Mouse (Mus musculus): ENCODE measurements around the gene Ythdf2. TPM values are rescaled to one million over a fixed set of nuclear protein-coding genes. Genes with fewer than 3 reads are reported as not detected.

The Ythdf2 gene
- polyA plus RNA-seq (2012): 70.3 and 81.0 TPM in 2 replicates

DNA sequence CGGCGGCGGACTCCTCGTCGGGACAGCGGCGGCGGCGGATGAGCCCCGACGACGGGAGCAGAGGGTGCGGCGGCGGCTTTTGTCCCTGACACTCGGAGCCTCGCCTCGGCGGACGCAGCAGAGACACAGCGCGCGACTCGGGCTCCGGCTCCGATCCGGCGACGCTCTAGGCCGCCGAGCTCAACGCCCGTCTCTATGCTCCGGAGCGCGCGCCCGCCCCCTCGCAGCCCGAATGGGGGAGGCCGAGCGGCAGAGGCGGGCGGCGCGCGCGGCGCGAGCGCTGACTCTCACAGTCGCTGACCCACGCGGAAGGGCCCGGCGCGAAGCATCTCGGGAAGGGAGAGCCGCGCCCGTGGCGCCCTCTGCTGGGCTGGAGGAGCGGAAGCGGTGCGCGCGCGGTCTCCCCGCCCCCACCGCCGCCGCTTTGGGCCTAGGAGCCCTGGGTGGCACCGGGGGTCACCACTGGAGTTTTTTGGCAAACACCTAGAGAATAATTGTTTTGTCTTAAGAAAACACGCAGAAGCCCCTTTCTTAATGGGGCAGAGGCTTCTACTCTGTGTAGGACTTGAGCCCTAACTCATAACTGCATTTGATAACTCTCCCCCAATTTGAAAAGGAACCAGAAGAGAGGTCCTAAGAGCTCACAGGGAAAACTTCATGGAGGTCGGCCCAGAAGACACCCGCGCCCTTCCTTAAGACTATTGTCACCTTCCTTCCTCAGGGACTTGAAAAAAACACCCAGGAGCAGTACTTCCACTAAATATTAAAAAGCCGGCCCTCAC lies at the start of gene Ythdf2:
TSS of gene Ythdf2 (minus strand) at position 351 of the 782 bp plus-strand sequence.
- TF ChIP-seq GATA1 (IDR thresholded peaks at IDR 0.05; ENCODE audit: low read length): no peak

DNA sequence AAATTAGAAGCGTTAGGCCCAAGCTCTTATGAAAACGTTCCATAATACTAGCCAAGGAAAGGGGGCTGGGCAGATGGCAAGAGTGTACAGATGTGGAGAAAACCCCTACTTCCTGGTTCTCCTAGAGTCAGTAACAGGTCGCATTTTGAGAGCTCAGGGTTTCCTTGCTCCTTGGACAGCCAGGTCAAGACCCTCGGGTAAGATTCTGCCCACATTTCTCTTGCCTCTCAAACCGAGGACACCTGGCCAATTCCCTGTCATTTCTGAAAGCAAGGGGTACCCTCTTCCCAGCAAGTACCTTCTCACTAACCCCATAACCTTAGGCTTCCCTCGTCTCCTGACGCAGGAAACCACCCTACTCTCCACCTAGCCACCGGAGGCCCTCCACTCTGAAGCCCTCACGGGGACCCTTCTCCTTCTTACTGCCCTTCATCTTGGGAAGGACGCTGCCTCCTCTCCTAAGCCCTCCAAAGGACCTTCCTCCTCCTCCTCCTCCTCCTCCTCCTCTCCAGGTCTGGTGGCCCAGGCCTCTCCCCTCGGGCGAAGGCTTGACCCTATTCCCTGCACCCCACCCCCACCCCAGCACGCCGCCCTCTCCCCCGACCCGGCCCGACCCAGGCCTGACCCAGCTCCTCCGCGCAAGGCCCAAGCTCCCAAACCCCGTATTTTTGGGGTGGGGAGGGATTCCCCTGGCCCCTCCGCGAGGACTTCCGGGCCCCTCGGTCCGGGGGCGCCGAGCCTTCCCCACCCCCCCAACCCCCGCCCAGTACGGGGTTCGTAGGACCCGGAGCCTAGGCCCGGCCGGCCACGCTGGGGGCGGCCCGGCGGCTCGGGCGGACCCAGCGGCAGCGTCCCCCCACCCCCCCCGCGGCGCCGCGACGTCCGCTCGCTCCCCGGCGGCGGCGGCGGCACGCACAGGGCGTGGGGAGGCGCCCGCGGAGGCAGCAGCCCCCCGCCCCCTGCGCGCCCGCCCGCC lies 48.6 kb upstream of the Ythdf2 start:
- TF ChIP-seq GATA1 (IDR thresholded peaks at IDR 0.05; ENCODE audit: low read length): no peak

DNA sequence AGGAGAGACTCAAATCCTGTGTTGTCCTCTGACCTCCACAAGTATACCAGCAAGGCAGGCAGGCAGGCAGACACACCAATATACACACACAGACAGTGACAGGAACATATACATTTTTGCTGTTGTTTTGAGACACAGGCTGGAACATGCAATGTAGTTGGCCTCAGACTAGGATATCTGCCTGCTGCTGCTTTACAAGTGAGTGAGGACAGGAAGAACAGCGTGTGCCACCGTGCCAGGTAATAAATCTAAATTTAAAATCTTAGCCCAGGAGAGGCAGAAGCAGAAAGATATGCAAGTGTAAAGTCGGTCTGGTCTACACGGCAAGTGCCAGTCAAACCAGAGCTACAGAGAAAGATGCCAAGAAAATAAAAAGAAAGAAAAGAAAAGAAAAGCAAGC lies 47.1 kb upstream of the Ythdf2 start:
- no peak for TF ChIP-seq GATA1 (IDR thresholded peaks at IDR 0.05; ENCODE audit: low read length)

DNA sequence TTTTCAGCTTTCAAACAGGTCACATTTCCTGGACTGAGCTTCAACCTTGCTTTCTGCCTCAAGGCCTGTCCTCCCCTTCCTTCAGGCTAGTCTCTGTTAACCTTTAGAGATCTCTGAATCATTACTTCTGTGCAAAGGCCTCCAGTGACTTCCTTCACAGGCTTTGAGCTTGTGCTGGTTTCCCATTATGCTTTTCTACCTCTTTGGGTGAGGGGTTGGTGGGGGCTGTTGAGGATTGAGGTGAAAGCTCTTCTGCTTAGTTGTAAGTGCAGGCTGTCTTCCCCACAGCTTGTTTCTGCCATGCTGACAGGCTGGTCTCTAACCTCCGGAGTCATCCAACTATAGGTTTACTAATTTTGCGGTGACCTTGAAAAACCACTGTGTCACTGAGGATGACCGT lies 44.3 kb upstream of the Ythdf2 start:
- TF ChIP-seq GATA1 (IDR thresholded peaks at IDR 0.05; ENCODE audit: low read length): no peak

DNA sequence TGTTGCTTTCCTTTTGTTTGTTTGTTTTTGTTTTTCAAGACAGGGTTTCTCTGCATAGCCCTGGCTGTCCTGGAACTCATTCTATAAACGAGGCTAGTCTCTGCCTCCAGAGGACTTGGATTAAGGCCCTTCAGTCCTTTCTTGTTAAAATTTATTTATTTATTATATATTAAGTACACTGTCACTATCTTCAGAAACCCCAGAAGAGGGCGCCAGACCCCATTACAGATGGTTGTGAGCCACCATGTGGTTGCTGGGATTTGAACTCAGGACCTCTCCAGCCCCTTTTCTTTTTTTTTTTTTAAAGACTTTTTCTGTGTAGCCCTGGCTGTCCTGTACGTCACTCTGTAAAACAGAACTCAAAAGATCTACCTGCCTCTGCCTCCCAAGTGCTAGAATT lies 42.9 kb upstream of the Ythdf2 start:
- TF ChIP-seq GATA1 (IDR thresholded peaks at IDR 0.05; ENCODE audit: low read length): no peak

DNA sequence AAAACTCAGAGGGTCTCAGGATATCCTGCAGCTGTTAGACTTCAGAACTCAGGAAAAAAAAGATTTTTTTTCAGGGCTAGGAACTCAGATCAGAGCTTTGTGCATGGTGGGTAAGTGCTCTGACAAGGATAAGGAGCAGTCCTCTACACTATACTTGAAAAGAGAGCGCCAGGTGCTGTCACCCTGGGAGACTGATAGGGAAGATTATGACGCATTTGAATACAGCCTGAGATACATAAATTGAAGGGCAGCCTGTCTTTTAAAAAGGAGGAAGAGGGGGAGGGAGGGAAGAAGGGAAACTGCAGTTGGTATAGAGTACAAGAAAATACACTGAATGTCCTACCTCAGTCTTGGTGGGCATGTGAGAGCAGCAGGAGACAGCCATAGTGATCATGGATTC lies 41.5 kb upstream of the Ythdf2 start:
- no peak for TF ChIP-seq GATA1 (IDR thresholded peaks at IDR 0.05; ENCODE audit: low read length)

DNA sequence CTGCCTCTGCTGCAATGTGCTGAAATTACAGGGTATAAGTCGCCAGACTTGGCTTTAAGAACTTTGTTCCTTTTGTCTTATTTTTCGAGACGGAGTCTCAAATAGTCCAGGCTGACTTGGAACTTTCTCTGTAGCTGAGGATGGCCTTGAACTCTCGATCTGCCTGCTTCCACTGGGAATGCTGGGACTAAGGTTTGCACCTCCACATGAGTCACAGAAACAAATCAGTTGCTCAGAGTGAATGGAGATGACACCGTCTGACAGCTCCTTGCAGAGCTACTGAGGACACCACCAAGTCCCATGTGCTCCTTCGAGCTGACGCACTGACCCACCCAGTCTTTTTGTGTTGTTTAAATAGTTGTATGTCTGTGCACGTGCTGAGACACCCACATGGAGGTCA lies 41.0 kb upstream of the Ythdf2 start:
- TF ChIP-seq GATA1 (IDR thresholded peaks at IDR 0.05; ENCODE audit: low read length): no peak

DNA sequence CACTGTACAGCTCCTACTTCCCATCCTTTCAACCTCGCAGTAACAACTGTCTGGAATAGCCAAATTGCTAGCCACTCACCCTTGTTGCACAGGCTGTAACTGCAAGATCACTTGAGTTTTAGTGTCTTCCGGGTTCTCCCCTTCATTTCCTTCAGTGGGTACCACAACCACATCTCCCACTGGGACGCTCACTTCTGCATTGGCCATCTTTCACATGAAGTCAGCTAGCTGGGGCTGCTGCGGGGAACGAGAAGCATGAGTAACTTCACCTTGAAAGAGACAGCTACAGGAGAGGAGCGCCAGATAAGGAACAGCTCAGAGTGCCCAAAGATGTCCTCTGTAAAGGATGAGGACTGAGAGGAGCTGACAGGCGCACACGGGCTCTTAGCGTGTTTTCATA lies 39.5 kb upstream of the Ythdf2 start:
- no peak for TF ChIP-seq GATA1 (IDR thresholded peaks at IDR 0.05; ENCODE audit: low read length)

DNA sequence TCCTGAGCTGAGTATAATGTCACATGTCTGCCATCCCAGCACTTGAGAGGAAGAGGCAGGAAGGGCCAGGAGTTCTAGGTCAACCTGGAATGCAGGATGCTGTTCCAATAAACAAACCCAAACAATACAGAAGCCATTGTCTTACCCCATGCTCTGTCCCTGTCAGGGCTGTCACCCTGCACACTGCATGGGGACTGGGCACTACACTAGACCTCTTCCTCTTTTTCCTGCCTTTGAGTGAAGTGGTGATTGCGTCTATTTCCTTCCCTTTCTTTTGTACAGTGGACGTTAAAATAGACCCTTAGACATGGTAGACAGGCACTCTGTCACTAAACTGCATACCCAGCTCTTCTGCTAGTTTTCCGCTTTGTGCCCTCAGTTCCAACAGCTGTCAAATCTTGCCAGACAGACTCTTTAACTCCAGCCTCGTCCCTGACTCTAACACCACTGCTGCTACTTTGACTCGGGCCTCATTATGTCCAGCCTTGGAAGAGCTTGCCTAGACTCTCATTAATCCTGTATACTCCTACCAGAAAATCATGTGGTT lies 35.4 kb upstream of the Ythdf2 start:
- no peak for TF ChIP-seq GATA1 (IDR thresholded peaks at IDR 0.05; ENCODE audit: low read length)

DNA sequence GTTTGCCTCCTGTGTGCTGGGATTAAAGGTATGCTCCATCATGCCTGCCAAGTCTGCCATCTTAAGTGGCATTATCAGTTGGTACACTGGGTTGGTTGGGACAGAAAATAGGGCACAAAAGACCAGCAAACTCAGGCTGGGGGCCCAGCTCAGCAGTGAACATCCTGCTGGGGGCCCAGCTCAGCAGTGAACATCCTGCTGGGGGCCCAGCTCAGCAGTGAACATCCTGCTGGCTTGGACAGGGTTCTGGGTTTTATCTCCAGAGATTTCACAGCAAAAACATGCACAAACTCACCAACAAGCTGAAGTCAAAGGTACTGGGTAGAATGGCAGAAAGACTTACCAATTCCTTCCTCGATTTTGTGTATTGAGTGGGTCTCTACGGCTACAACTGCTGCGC lies 33.5 kb upstream of the Ythdf2 start:
- TF ChIP-seq GATA1 (IDR thresholded peaks at IDR 0.05; ENCODE audit: low read length): no peak

DNA sequence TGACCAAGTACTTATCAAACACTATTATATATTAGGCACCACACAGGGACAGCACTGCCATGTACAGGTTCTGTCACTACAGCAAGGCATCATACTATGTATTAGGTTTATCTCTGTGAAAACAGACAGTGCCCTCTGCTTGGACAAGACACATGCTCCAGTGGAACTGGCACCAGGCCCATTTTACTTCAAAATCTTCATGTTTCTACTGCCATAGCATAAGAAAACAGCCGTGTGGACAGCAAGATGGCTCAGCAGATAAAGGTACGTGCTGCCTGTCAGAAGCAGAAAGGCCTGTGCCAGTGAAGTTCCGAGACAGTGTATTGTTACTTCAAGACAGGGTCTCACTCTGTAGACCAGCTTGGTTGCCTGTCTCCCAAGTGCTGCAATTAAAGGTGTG lies 29.1 kb upstream of the Ythdf2 start:
- TF ChIP-seq GATA1 (IDR thresholded peaks at IDR 0.05; ENCODE audit: low read length): no peak

DNA sequence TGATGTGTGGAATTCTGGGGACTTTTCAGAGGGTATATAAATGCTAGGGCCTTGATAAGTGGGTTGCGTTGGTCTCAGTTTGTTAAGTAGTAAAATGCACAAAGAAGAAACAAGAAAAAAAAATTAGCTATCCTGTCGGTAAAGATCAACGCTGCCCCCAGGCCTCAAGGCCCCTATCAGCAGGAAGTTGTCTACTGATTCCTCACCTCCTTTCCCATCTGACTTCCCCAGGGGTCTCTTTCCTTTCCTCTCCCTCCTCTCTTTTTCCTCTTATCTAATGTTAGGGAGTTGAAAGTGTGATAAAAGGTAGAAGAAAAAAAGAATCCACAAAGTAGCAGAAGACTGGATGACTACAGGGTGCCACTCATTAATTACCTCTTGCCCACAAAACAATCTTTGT lies 28.3 kb upstream of the Ythdf2 start:
- no peak for TF ChIP-seq GATA1 (IDR thresholded peaks at IDR 0.05; ENCODE audit: low read length)

DNA sequence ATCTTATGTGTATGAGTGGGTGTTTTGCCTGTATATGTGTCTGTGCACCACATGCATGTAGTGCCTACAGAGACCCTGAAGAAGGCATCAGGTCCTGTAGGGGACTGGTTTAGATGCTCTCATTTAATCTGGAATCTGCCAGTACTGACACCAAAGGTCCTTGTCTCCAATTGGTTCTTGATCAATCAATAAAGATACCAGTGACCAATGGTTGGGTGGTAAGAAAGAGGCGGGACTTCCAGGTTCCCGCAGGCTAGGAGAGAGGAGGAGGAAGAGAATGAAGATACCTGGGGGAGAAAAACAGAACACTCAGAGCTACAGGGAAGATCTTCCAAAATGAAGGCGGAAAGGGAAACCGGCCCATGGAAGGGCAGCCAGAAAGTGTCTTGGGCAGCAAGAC lies 26.3 kb upstream of the Ythdf2 start:
- TF ChIP-seq GATA1 (IDR thresholded peaks at IDR 0.05; ENCODE audit: low read length): no peak

DNA sequence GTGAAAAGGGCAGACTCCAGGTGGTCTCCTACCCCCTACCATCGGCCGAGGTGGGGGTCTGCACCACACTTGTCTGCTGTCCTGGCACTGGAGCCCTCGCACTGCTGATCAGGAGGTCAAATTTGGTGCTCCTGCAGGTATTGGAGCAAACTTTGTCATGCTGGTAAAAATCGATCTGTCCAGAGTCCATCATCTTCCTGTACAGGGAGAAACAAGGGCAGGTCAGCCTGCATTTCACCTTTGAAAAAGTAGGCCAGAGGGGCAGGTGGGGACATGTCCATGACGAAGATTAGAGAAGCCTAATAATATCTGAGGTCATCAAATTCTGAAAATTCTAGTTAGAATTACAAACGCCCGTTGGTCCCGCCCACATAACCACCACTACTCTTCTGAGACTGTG lies 22.6 kb upstream of the Ythdf2 start:
- no peak for TF ChIP-seq GATA1 (IDR thresholded peaks at IDR 0.05; ENCODE audit: low read length)

DNA sequence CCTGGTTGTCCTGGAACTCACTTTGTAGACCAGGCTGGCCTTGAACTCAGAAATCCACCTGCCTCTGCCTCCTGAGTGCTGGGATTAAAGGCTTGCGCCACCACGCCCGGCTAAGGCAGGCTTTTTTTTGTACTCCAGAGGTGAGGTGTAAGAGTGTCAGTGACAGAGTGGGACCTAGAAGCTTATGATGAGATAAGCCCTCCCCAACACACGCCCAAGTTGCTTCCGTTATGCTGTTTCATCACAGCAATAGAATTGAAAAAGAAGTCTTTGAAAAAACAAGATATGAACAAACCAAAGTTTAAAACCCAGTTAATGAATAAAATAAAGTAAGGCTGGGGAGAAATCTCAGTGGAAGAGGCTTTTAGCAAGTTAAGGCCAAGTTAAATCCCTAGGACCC lies 18.3 kb upstream of the Ythdf2 start:
- no peak for TF ChIP-seq GATA1 (IDR thresholded peaks at IDR 0.05; ENCODE audit: low read length)

DNA sequence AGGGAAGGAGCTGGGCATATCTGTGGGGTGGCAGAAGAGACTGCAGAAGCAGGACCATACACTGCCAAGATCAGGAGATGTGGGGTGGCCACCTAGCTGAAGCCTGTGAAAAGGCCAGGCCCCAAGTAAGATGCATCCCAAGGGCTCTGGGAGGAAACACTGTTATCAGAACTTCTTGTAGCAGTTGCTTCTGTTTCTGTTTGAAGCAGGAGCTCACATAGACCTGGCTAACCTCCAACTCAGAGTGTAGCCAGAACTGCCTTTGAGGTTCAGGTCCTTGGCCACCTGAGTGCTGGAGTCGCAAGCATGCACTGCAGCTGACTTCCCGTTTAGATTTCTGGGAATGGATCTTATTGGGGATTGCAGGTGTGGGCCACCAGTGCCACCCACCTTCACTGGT lies 5.7 kb upstream of the Ythdf2 start:
- TF ChIP-seq GATA1 (IDR thresholded peaks at IDR 0.05; ENCODE audit: low read length): no peak
